Mouse (Mus musculus): ENCODE measurements around the gene Rpl14.

DNA sequence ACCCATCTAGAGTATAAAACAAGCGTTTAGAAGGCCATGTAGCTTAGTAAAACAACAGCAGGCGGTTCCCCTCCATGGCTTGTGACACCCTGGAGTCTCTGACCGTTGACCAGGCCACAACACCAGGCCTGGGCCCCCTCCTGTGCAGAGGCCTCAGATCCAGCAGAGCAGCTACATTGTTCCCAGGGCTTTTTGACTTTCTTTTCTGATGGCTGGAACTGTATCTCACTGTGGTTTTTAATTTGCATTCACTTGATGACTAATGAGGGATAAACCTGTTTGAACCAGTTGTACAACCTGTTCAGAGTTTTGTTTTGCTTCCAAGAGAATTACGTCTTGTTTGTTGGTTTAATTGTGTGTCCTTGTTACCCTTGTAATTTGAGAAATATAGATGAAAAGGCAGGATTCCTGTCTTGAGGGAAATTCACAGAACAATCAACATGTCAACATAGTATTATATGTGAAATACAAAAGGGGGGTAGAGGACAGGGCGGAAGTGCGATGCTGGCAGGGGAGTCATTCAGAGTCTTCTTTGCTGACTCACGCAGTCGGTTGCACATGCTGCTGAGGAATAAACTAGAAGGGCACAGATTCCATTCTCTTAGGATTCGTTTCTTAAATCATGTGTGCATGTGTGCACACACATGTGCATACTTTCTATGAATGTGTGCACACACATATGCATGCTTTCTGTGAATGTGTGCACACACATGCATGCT lies 22.3 kb downstream of the Rpl14 start:
- no peak for TF ChIP-seq POLR2A (IDR thresholded peaks at IDR 0.05; ENCODE audit: borderline replicate concordance, low read depth, low read length)
- TF ChIP-seq CTCF (IDR thresholded peaks at IDR 0.05; ENCODE audit: low read depth, low read length) = no peak

Measured in bone marrow macrophage, adult 2 months (primary cell).